Mouse (Mus musculus) MEL (cell line): Measurements from ENCODE around the gene Msi2. TPM values are rescaled to one million over a fixed set of nuclear protein-coding genes. Genes with fewer than 3 reads are reported as not detected.

Source experiments
- DNase-seq: peaks from one replicate; pipeline ENCODE4 v3.0.0; 2011; ENCODE audit warnings: low read depth, low spot score
- H3K27ac ChIP-seq: 2 replicates; pipeline ENCODE4 v1.5.1; 2012; ENCODE audit warnings: low read depth, mild to moderate bottlenecking, control low read depth, low read length, moderate library complexity; ENCODE audit not compliant: control insufficient read depth
- H3K27me3 ChIP-seq, 2 experiments: fragments of 150-350 bp in 1 of 2; sonication (generic) in 1 of 2; 2 replicates each; pipeline ENCODE4 v1.6.1; 2012; ENCODE audit warnings: low read length in 2 of 2, mild to moderate bottlenecking in 2 of 2, improper control_type of control experiment in 1 of 2, moderate library complexity in 1 of 2; ENCODE audit not compliant: insufficient read depth in 2 of 2, control insufficient read depth in 1 of 2
- H3K36me3 ChIP-seq, 2 experiments: 2 replicates each; pipeline ENCODE4 v1.6.1; 2012 to 2014; ENCODE audit warnings: low read length in 2 of 2, improper control_type of control experiment in 1 of 2, inconsistent platforms in 1 of 2, mild to moderate bottlenecking in 1 of 2; ENCODE audit not compliant: insufficient read depth in 2 of 2, control insufficient read depth in 1 of 2
- H3K4me1 ChIP-seq, 2 experiments: fragments of 150-350 bp in 1 of 2; sonication (generic) in 1 of 2; 2 replicates each; pipeline ENCODE4 v1.6.1; 2012; ENCODE audit warnings: low read length in 2 of 2, improper control_type of control experiment in 1 of 2, mild to moderate bottlenecking in 1 of 2; ENCODE audit not compliant: insufficient read depth in 2 of 2, control insufficient read depth in 1 of 2
- H3K4me3 ChIP-seq, 2 experiments: fragments of 150-350 bp in 1 of 2; sonication (generic) in 1 of 2; 2 replicates each; pipeline ENCODE4 v1.5.1; 2012; ENCODE audit warnings: low read depth in 2 of 2, low read length in 2 of 2, mild to moderate bottlenecking in 2 of 2, moderate library complexity in 2 of 2, control low read depth in 1 of 2, improper control_type of control experiment in 1 of 2; ENCODE audit not compliant: control insufficient read depth in 1 of 2, insufficient read depth in 1 of 2
- H3K79me2 ChIP-seq: 2 replicates; pipeline ENCODE4 v1.6.1; 2012; ENCODE audit warnings: mild to moderate bottlenecking, low read length, moderate library complexity; ENCODE audit not compliant: control insufficient read depth, poor library complexity, insufficient read depth
- H3K9ac ChIP-seq: 2 replicates; pipeline ENCODE4 v1.6.1; 2012; ENCODE audit warnings: low read depth, mild to moderate bottlenecking, control low read depth, low read length, moderate library complexity; ENCODE audit not compliant: control insufficient read depth, poor library complexity, severe bottlenecking
- H3K9me3 ChIP-seq: fragments of 150-350 bp; sonication (generic); replicated peaks from 2 replicates; pipeline ENCODE4 v1.6.1; 2012; ENCODE audit warnings: mild to moderate bottlenecking, low read length, improper control_type of control experiment, moderate library complexity; ENCODE audit not compliant: insufficient read depth
- BHLHE40 ChIP-seq: IDR thresholded peaks from 2 replicates; pipeline ENCODE4 v1.6.1; 2012; ENCODE audit warnings: low read depth, mild to moderate bottlenecking, inconsistent platforms, low read length, improper control_type of control experiment, borderline replicate concordance
- CHD2 ChIP-seq: IDR thresholded peaks from 2 replicates; pipeline ENCODE4 v1.6.1; 2011; ENCODE audit warnings: low read length, improper control_type of control experiment
- CTCF ChIP-seq, 3 experiments: IDR thresholded peaks in 2 of 3; conservative IDR thresholded peaks in 1 of 3; 2 replicates each; pipeline ENCODE4 v1.5.1; 2011 to 2012; ENCODE audit warnings: low read length in 3 of 3, low read depth in 2 of 3, mild to moderate bottlenecking in 2 of 3, improper control_type of control experiment in 1 of 3, inconsistent platforms in 1 of 3, mixed read lengths in 1 of 3, moderate library complexity in 1 of 3; ENCODE audit not compliant: control insufficient read depth in 1 of 3, insufficient read depth in 1 of 3, poor library complexity in 1 of 3, severe bottlenecking in 1 of 3
- ELF1 ChIP-seq: IDR thresholded peaks from 2 replicates; pipeline ENCODE4 v1.6.1; 2014; ENCODE audit warnings: low read depth, mild to moderate bottlenecking, inconsistent platforms, low read length, improper control_type of control experiment, moderate library complexity
- EP300 ChIP-seq, 2 experiments: IDR thresholded peaks; 2 replicates each; pipeline ENCODE4 v1.6.1; 2011; ENCODE audit warnings: improper control_type of control experiment in 2 of 2, low read length in 2 of 2, low read depth in 1 of 2, mild to moderate bottlenecking in 1 of 2
- ETS1 ChIP-seq: IDR thresholded peaks from 2 replicates; pipeline ENCODE4 v1.6.1; 2012; ENCODE audit warnings: low read depth, mild to moderate bottlenecking, inconsistent platforms, low read length, improper control_type of control experiment, moderate library complexity
- GABPA ChIP-seq: IDR thresholded peaks from 2 replicates; pipeline ENCODE4 v1.6.1; 2012; ENCODE audit warnings: low read depth, mild to moderate bottlenecking, inconsistent platforms, low read length, improper control_type of control experiment, moderate library complexity
- JUND ChIP-seq: IDR thresholded peaks from 2 replicates; pipeline ENCODE4 v1.6.1; 2011; ENCODE audit warnings: low read depth, mild to moderate bottlenecking, improper control_type of control experiment, low read length
- MAFK ChIP-seq: IDR thresholded peaks from 2 replicates; pipeline ENCODE4 v1.6.1; 2011; ENCODE audit warnings: low read depth, mild to moderate bottlenecking, low read length, improper control_type of control experiment, borderline replicate concordance
- MXI1 ChIP-seq: IDR thresholded peaks from 2 replicates; pipeline ENCODE4 v1.6.1; 2011; ENCODE audit warnings: mild to moderate bottlenecking, low read depth, low read length, improper control_type of control experiment
- MYB ChIP-seq: IDR thresholded peaks from 2 replicates; pipeline ENCODE4 v1.6.1; 2011; ENCODE audit warnings: mild to moderate bottlenecking, low read depth, low read length, improper control_type of control experiment
- MYC ChIP-seq: IDR thresholded peaks from 2 replicates; pipeline ENCODE4 v1.6.1; 2011; ENCODE audit warnings: low read depth, mild to moderate bottlenecking, low read length, improper control_type of control experiment, moderate library complexity
- POLR2AphosphoS2 ChIP-seq: IDR thresholded peaks from 2 replicates; pipeline ENCODE4 v1.6.1; 2011; ENCODE audit warnings: low read length, improper control_type of control experiment
- POLR2AphosphoS5 ChIP-seq: IDR thresholded peaks from 2 replicates; pipeline ENCODE4 v1.6.1; 2012; ENCODE audit warnings: low read depth, borderline replicate concordance, mild to moderate bottlenecking, inconsistent platforms, low read length, moderate library complexity, mixed read lengths
- RAD21 ChIP-seq: IDR thresholded peaks from 2 replicates; pipeline ENCODE4 v1.6.1; 2011; ENCODE audit warnings: mild to moderate bottlenecking, low read depth, low read length, improper control_type of control experiment
- RCOR1 ChIP-seq: IDR thresholded peaks from 2 replicates; pipeline ENCODE4 v1.6.1; 2012; ENCODE audit warnings: low read depth, mild to moderate bottlenecking, inconsistent platforms, low read length, improper control_type of control experiment
- SMC3 ChIP-seq: IDR thresholded peaks from 2 replicates; pipeline ENCODE4 v1.6.1; 2011; ENCODE audit warnings: low read depth, low read length, improper control_type of control experiment
- TBP ChIP-seq: IDR thresholded peaks from 2 replicates; pipeline ENCODE4 v1.8.0; 2011; ENCODE audit warnings: low read depth, low read length, improper control_type of control experiment
- TCF12 ChIP-seq: IDR thresholded peaks from 2 replicates; pipeline ENCODE4 v1.6.1; 2014; ENCODE audit warnings: low read depth, mild to moderate bottlenecking, inconsistent platforms, low read length, improper control_type of control experiment, moderate library complexity
- UBTF ChIP-seq: IDR thresholded peaks from 2 replicates; pipeline ENCODE4 v1.6.1; 2012; ENCODE audit warnings: low read depth, mild to moderate bottlenecking, inconsistent platforms, low read length, improper control_type of control experiment, moderate library complexity, borderline replicate concordance; ENCODE audit not compliant: insufficient read depth
- ZC3H11A ChIP-seq: IDR thresholded peaks from 2 replicates; pipeline ENCODE4 v1.6.1; 2012; ENCODE audit warnings: low read depth, mild to moderate bottlenecking, inconsistent platforms, low read length, improper control_type of control experiment
- ZMIZ1 ChIP-seq: IDR thresholded peaks from 2 replicates; pipeline ENCODE4 v1.6.1; 2012; ENCODE audit warnings: low read depth, mild to moderate bottlenecking, inconsistent platforms, low read length, improper control_type of control experiment, moderate library complexity
- ZNF384 ChIP-seq: IDR thresholded peaks from 2 replicates; pipeline ENCODE4 v1.6.1; 2012; ENCODE audit warnings: low read depth, mild to moderate bottlenecking, inconsistent platforms, low read length, improper control_type of control experiment
- polyA plus RNA-seq, 2 experiments: library from polyadenylated mRNA; stranded (reverse) in 1 of 2; unstranded in 1 of 2; fragments of >175 nt in 1 of 2; fragments of >200 nt in 1 of 2; gene quantifications; 2 replicates each; pipeline versions ENCODE4 v1.2.1 to v1.2.4; 2012; ENCODE audit warnings: low replicate concordance in 2 of 2, low read depth in 1 of 2; ENCODE audit not compliant: insufficient read length in 2 of 2, insufficient read depth in 1 of 2, missing spikeins in 1 of 2
- total RNA-seq: library from RNA; depleted of rRNA; stranded (reverse); fragments of 300-350 nt; gene quantifications from 2 replicates; pipeline ENCODE4 v1.2.3, GENCODE M21; 2012

The Msi2 gene
- total and polyA plus RNA-seq, 3 experiments = 16.2 to 29.7 TPM; not detected in 1

GRCm38 (mm10) chr11:88583866-88584265 lies 134.4 kb downstream of the Msi2 start:
- Histone ChIP-seq H3K36me3 (peaks cover 0 to 3% of the 10 kb centered on the region in 2 experiments; a peak in 1 of 4 replicates), H3K27me3 (no peaks in the 10 kb centered on the region), H3K9ac (no peak overlapping the region), H3K9me3 (no peaks in the 10 kb centered on the region), H3K4me1 (no peaks in the 10 kb centered on the region), H3K79me2 (no peaks in the 10 kb centered on the region)
- DNase-seq = no peak
- no peak for TF ChIP-seq ETS1
- TF ChIP-seq, all 39 proteins: peak for 0
- Histone ChIP-seq H3K27ac (no peak overlapping the region), H3K4me3 (no peak overlapping the region)

GRCm38 (mm10) chr11:88583259-88583833 lies 135.0 kb downstream of the Msi2 start:
- Histone ChIP-seq H3K4me1 (no peaks in the 10 kb centered on the region), H3K27ac (no peak overlapping the region), H3K9me3 (no peaks in the 10 kb centered on the region), H3K79me2 (no peaks in the 10 kb centered on the region), H3K36me3 (peaks cover 0 to 3% of the 10 kb centered on the region in 2 experiments; a peak in 1 of 4 replicates), H3K9ac (no peak overlapping the region), H3K27me3 (no peaks in the 10 kb centered on the region), H3K4me3 (no peak overlapping the region)
- TF ChIP-seq EP300 (IDR thresholded peaks at IDR 0.05; ENCODE audit: low read depth in 1 of 2, low read length in 2 of 2) (no peak), TCF12 (no peak), POLR2AphosphoS2 (no peak), TBP (no peak), RAD21 (no peak)
- DNase-seq = no peak

- H3K27ac ChIP-seq = no peak overlapping the region
Observed at GRCm38 (mm10) chr11:88582781-88583180, 135.5 kb downstream of the Msi2 start.

More at GRCm38 (mm10) chr11:88582781-88583180, 135.5 kb downstream of the Msi2 start:
- H3K79me2 ChIP-seq = no peaks in the 10 kb centered on the region
- H3K4me3 ChIP-seq = no peak overlapping the region
- H3K9me3 ChIP-seq = no peaks in the 10 kb centered on the region
- H3K36me3 ChIP-seq = peaks cover 0 to 3% of the 10 kb centered on the region in 2 experiments; a peak in 1 of 4 replicates
- TF ChIP-seq TCF12 (no peak), MXI1 (no peak), BHLHE40 (no peak), SMC3 (no peak), POLR2AphosphoS5 (no peak), ETS1 (no peak), ZMIZ1 (no peak), UBTF (no peak), MAFK (no peak), ZNF384 (no peak), RCOR1 (no peak), ELF1 (no peak), RAD21 (no peak), CHD2 (no peak), GABPA (no peak), CTCF (IDR thresholded peaks at IDR 0.05 in 2 of 3, conservative IDR thresholded peaks at IDR 0.05 in 1 of 3; ENCODE audit: control insufficient read depth in 1 of 3, insufficient read depth in 1 of 3, low read depth in 2 of 3, low read length in 3 of 3, poor library complexity in 1 of 3, severe bottlenecking in 1 of 3) (no peak), MYB (no peak), JUND (no peak), ZC3H11A (no peak), MYC (no peak)
- H3K9ac ChIP-seq = no peak overlapping the region
- DNase-seq = no peak
- H3K27me3 ChIP-seq = no peaks in the 10 kb centered on the region
- no peaks in the 10 kb centered on the region for H3K4me1 ChIP-seq
